Mouse (Mus musculus): ENCODE measurements at regions not wholly inside any gene's neighbourhood (a gene's known extent, or its start where the extent isn't known, plus 50 kb on each side); places are given as distances from the start of the nearest gene placed in this dataset.

DNA sequence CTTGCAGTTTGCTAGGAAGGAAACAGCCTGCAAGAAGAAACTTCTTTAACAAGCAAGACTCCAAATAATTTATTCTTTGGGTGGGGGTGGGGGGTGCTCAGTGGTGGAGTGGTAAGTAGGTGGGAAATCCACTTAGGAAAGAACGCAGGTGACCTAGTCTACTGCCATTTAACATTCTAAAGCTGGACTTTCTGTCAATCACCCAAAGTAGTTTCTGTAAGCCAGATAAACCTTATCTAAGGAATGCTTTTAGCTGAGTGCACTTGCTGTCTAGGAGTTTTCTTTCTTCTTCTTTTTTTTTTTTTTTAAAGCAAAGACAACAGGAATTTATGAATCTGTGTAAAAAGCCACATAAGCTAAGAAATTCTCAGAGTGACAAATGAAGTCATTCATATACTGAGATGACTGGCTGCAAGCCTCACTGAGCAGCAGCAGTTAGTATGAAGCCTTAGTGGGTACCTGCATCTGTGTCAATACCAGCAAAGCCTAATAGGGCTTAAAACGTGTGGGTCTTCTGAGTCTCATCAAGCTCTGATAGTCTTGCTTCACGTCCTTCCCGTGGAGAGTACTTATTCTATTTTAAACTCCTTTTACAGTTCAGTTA, 210.0 kb upstream of the 4933412E24Rik start:
- TF ChIP-seq POLR2A (IDR thresholded peaks at IDR 0.05; ENCODE audit: borderline replicate concordance, control insufficient read depth, low read depth, low read length) (no peak), CTCF (IDR thresholded peaks at IDR 0.05; ENCODE audit: control insufficient read depth, insufficient read depth, low read length) (no peak)
